In genomic region chr13:47122537-47123430, GRCm38 (mm10) we compare ENCODE assay signal across 7 mouse cellular contexts. TPM values are rescaled to one million over a fixed set of nuclear protein-coding genes. Genes with fewer than 3 reads are reported as not detected.
A peak's percentile ranks its signal among the peaks of the same experiment; 100 is the strongest.
DNase-seq lines count a peak whose midpoint lies in the region; ATAC-seq and TF ChIP-seq lines count a peak whose summit lies in the region.

TSS of gene Rnf144b (plus strand) at chr13:47122656.

- peak; percentile 16 for DNase-seq in MN1 (ENCODE audit: low spot score)
- DNase-seq in gastrocnemius, adult 2 months: peak; percentile 78
- peak; percentile 44 for DNase-seq in hindbrain, embryonic 14.5 days (ENCODE audit: low spot score)
- DNase-seq in left cerebral cortex, postnatal 4 days: peak; percentile 17
- DNase-seq in right cerebral cortex, postnatal 36 days (ENCODE audit: low spot score in 2 of 2): peak; percentile 47 to 51

- no peaks in the 10 kb centered on the region for H3K36me3 ChIP-seq in hindbrain, embryonic 14.5 days (replicated peaks; ENCODE audit: control insufficient read depth, insufficient read depth)

- H3K9me3 ChIP-seq in hindbrain, embryonic 14.5 days (ENCODE audit: control insufficient read depth, low read length): no peaks in the 10 kb centered on the region

- ATAC-seq in hindbrain, embryonic 14.5 days (ENCODE audit: low FRiP score): no peak
- ATAC-seq in megakaryocyte-erythroid progenitor cell, adult 5-6 weeks (replicated peaks; ENCODE audit: low FRiP score, low TSS enrichment, poor library complexity, severe bottlenecking): 0 out of 2 replicates have a peak, but pooled peaks have one; percentile 14

- H3K4me3 ChIP-seq in brown adipose tissue, adult 24 weeks (ENCODE audit: insufficient read depth, low read depth, low read length): peak within 1 kb of the TSS; percentile 46
- peak within 1 kb of the TSS; percentile 81 for H3K4me3 ChIP-seq in gastrocnemius, adult 2 months
- H3K4me3 ChIP-seq in hindbrain, embryonic 14.5 days (replicated peaks; ENCODE audit: low read length): peak within 1 kb of the TSS; percentile 61

- H3K27ac ChIP-seq in brown adipose tissue, adult 24 weeks (replicated peaks; ENCODE audit: low read depth, low read length): no peak within 1 kb of the TSS
- peak within 1 kb of the TSS; percentile 86 for H3K27ac ChIP-seq in gastrocnemius, adult 2 months
- H3K27ac ChIP-seq in hindbrain, embryonic 14.5 days: no peak within 1 kb of the TSS

- peak within 1 kb of the TSS; percentile 96 for H3K4me2 ChIP-seq in hindbrain, embryonic 14.5 days (replicated peaks)

- intact Hi-C loops in gastrocnemius, adult 2 months (cut with DNase I): no loop called here
- intact Hi-C loops in left cerebral cortex, postnatal 4 days (cut with DNase I): no loop called here

- H3K27me3 ChIP-seq in hindbrain, embryonic 14.5 days (ENCODE audit: control insufficient read depth, insufficient read depth, low read length): peaks cover 22% of the 10 kb centered on the region

- H3K4me1 ChIP-seq in brown adipose tissue, adult 24 weeks (ENCODE audit: control insufficient read depth, insufficient read depth, insufficient read length, low read length): no peaks in the 10 kb centered on the region
- H3K4me1 ChIP-seq in hindbrain, embryonic 14.5 days (replicated peaks; ENCODE audit: control insufficient read depth, insufficient read depth, low read length): peaks cover 14% of the 10 kb centered on the region

- H3K9ac ChIP-seq in hindbrain, embryonic 14.5 days: peak within 1 kb of the TSS; percentile 60

- no peak for TF ChIP-seq CTCF in gastrocnemius, adult 2 months (IDR thresholded peaks at IDR 0.05)

- 2% methylated on average over 55 of the region's 55 CpGs for WGBS in hindbrain, embryonic 14.5 days

RNA-seq across cellular contexts. Expression of gene Rnf144b, which starts in this region (rescaled TPM):
- 7.7 and 11.8 TPM in 2 replicates for polyA plus RNA-seq in brown adipose tissue, adult 24 weeks (2012; ENCODE audit: insufficient read depth, insufficient read length, missing spikeins)
- 10 to 100 TPM; 24.0 to 25.9 TPM for total RNA-seq in gastrocnemius, adult 2 months (2021)
- polyA plus RNA-seq in hindbrain, embryonic 14.5 days (2014; fragmentation: Nextera tagmentation; extraction: Ambion mirVana): 1.4 and 1.7 TPM in 2 replicates
- total RNA-seq in left cerebral cortex, postnatal 4 days (2021): 1 to 10 TPM; 6.3 to 6.5 TPM
- 0.46 and 0.54 TPM in 2 replicates for total RNA-seq in megakaryocyte-erythroid progenitor cell, adult 5-6 weeks (2014; fragmentation: Nextera tagmentation)
- 0.89 and 1.3 TPM in 2 replicates for total RNA-seq in megakaryocyte-erythroid progenitor cell, adult 5-6 weeks (2017)

Comparison
In these comparisons a context has a peak if more than half of its experiments do, and no peak if none do; other contexts are left out.
1. DNase-seq: peak in every context shown above with its lines; median percentile 78 in gastrocnemius, adult 2 months; 49 in right cerebral cortex, postnatal 36 days; 44 in hindbrain, embryonic 14.5 days; 17 in left cerebral cortex, postnatal 4 days; 16 in MN1.